In genomic region chr4:129058207-129059092, GRCm38 (mm10) we compare ENCODE assay signal across 7 mouse cellular contexts. TPM values are rescaled to one million over a fixed set of nuclear protein-coding genes. Genes with fewer than 3 reads are reported as not detected.
DNase-seq lines count a peak whose midpoint lies in the region; ATAC-seq lines count a peak whose summit lies in the region.

Gene Rnf19b, plus strand, starts transcription at chr4:129058271.

- WGBS in hindbrain, embryonic 16.5 days = under 1% methylated on average over 79 of the region's 107 CpGs

- H3K27me3 ChIP-seq in hindbrain, embryonic 16.5 days (replicated peaks; ENCODE audit: control insufficient read depth, insufficient read depth, low read length) = no peaks in the 10 kb centered on the region

- ATAC-seq in hindbrain, embryonic 16.5 days = peak; percentile 31
- peak; percentile 20 for ATAC-seq in megakaryocyte-erythroid progenitor cell, adult 5-6 weeks (replicated peaks; ENCODE audit: low FRiP score, low TSS enrichment, poor library complexity, severe bottlenecking)

- peak within 1 kb of the TSS; percentile 58 for H3K4me3 ChIP-seq in hindbrain, embryonic 16.5 days (ENCODE audit: low read length)

- H3K4me2 ChIP-seq in hindbrain, embryonic 16.5 days (ENCODE audit: low read length) = peak within 1 kb of the TSS; percentile 84

- H3K4me1 ChIP-seq in hindbrain, embryonic 16.5 days (ENCODE audit: control insufficient read depth, insufficient read depth, low read depth, low read length) = peaks cover 21% of the 10 kb centered on the region

- no peaks in the 10 kb centered on the region for H3K36me3 ChIP-seq in hindbrain, embryonic 16.5 days (ENCODE audit: control insufficient read depth, insufficient read depth, low read length)

- H3K9me3 ChIP-seq in hindbrain, embryonic 16.5 days (ENCODE audit: control insufficient read depth, low read length) = no peaks in the 10 kb centered on the region

- H3K27ac ChIP-seq in hindbrain, embryonic 16.5 days (ENCODE audit: low read depth, low read length) = peak within 1 kb of the TSS; percentile 93

- intact Hi-C loops in left cerebral cortex, postnatal 36 days (cut with DNase I) = no loop called here

- H3K9ac ChIP-seq in hindbrain, embryonic 16.5 days (ENCODE audit: low read depth, low read length) = peak within 1 kb of the TSS; percentile 96

- peak; percentile 73 to 87 for DNase-seq in adrenal gland, adult (ENCODE audit: inconsistent age in 2 of 2, low spot score in 1 of 2)
- DNase-seq in cerebellum, postnatal 36 days = peak; percentile 53 to 57
- peak; percentile 52 for DNase-seq in gastrocnemius, postnatal 10 days
- peak in 1 of 2 experiments; percentile 58 for DNase-seq in left cerebral cortex, postnatal 36 days (ENCODE audit: low spot score in 2 of 2)
- DNase-seq in spleen, adult 12 weeks (ENCODE audit: low spot score) = peak; percentile 57

RNA-seq across cellular contexts. Expression of gene Rnf19b, which starts in this region (rescaled TPM):
- total RNA-seq in gastrocnemius, postnatal 10 days (2021) = 10 to 100 TPM; 17.0 to 17.4 TPM
- 30.8 and 31.6 TPM in 2 replicates for polyA plus RNA-seq in hindbrain, embryonic 16.5 days (2015; fragmentation: Nextera tagmentation; extraction: Ambion mirVana)
- 10 to 100 TPM; 48.7 to 58.2 TPM for total RNA-seq in left cerebral cortex, postnatal 36 days (2021)
- 12.1 and 15.0 TPM in 2 replicates for total RNA-seq in megakaryocyte-erythroid progenitor cell, adult 5-6 weeks (2014; fragmentation: Nextera tagmentation)
- 26.7 and 28.3 TPM in 2 replicates for total RNA-seq in megakaryocyte-erythroid progenitor cell, adult 5-6 weeks (2017)
